In the genomic region with DNA sequence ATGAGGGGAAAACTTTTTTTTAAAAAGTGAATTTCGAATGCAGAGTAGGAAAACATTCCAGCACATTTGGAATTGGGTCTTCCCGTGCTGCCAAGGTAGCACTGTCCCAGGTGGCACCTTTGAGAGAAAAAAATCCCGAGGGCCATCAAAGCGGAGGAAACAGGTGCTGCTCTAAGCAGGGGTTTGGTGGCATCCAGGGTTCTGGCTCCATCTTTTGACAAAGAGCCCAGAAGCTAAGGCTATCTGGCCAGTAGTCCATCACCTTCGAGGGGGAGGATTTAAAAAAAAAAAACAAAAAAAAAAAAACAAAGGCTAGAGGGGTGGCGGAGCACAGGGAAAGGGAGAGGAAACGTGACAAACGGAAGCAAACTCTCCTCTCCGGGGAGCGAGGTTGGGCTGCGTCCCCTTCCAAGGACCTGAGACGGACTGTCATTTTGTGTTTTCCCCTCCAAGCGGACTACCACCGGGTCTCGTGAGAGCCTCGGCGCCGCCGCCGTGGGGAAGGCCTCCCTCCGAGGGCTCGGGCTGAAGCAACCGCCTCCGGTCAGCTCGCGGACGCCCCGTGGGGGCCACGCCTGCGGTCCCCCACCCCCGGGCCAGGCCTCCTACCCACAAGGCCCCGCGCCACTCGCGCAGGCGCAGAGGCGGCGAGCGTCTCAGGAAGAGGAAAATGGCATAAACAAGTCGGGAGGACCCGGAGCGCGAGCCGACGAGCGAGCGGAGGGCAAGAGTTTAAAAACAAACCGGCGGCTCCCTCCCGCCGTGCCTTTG, we compare ENCODE assay signal across 8 mouse cellular contexts. TPM values are rescaled to one million over a fixed set of nuclear protein-coding genes. Genes with fewer than 3 reads are reported as not detected.
DNase-seq lines count a peak whose midpoint lies in the region; ATAC-seq and TF ChIP-seq lines count a peak whose summit lies in the region.

TSS of gene Pan3 (plus strand) at position 627 of the 771 bp plus-strand sequence.

- H3K4me1 ChIP-seq in hindbrain, embryonic 10.5 days (replicated peaks), result peaks cover 30% of the 10 kb centered on the region
- H3K4me1 ChIP-seq in lung, postnatal 0 days (ENCODE audit: insufficient read depth, low read depth, low read length), result peaks cover 6% of the 10 kb centered on the region; the same call in 1 of the 2 replicates

- peaks cover 9% of the 10 kb centered on the region for H3K36me3 ChIP-seq in hindbrain, embryonic 10.5 days
- H3K36me3 ChIP-seq in lung, postnatal 0 days (ENCODE audit: insufficient read depth, low read length), result peaks cover 7% of the 10 kb centered on the region; the same call in 1 of the 2 replicates

- under 1% methylated on average over 51 of the region's 51 CpGs for WGBS in hindbrain, embryonic 10.5 days
- 4% methylated on average over 46 of the region's 51 CpGs for WGBS in lung, postnatal 0 days

- H3K27me3 ChIP-seq in hindbrain, embryonic 10.5 days (ENCODE audit: insufficient read depth, poor library complexity, severe bottlenecking), result no peaks in the 10 kb centered on the region
- no peaks in the 10 kb centered on the region for H3K27me3 ChIP-seq in lung, postnatal 0 days (replicated peaks; ENCODE audit: insufficient read depth, low read length)

- TF ChIP-seq EP300 in lung, postnatal 0 days (IDR thresholded peaks at IDR 0.05), result no peak

- ATAC-seq in frontal cortex, adult (ENCODE audit: low TSS enrichment), result peak; percentile 92
- ATAC-seq in lung, postnatal 0 days, result peak; percentile 92

- peak within 1 kb of the TSS; percentile 98 for H3K4me3 ChIP-seq in hindbrain, embryonic 10.5 days
- peak within 1 kb of the TSS; percentile 99 for H3K4me3 ChIP-seq in lung, postnatal 0 days (ENCODE audit: low read depth, low read length)

- TF ChIP-seq CTCF in lung, postnatal 0 days (IDR thresholded peaks at IDR 0.05), result no peak

- peak within 1 kb of the TSS; percentile 73 for H3K4me2 ChIP-seq in lung, postnatal 0 days (replicated peaks; ENCODE audit: low read depth, low read length)

- peak within 1 kb of the TSS; percentile 94 for H3K9ac ChIP-seq in lung, postnatal 0 days (replicated peaks; ENCODE audit: low read depth)

- peak within 1 kb of the TSS; percentile 98 for H3K27ac ChIP-seq in hindbrain, embryonic 10.5 days
- peak within 1 kb of the TSS; percentile 100 for H3K27ac ChIP-seq in lung, postnatal 0 days (ENCODE audit: low read length)

- DNase-seq in MEL-GATA-1-ER (ENCODE audit: extremely low read depth, low read depth), result peak; percentile 87
- DNase-seq in cerebellum, adult 8-10 months, result peak; percentile 96
- DNase-seq in hindbrain, embryonic 10.5 days (ENCODE audit: low spot score), result peak; percentile 94
- DNase-seq in layer of hippocampus, adult 9-11 months, result peak; percentile 95
- DNase-seq in lung, postnatal 0 days (ENCODE audit: low spot score), result peak; percentile 96
- peak; percentile 93 for DNase-seq in ovary, postnatal 14 days (ENCODE audit: low spot score)
- peak; percentile 95 for DNase-seq in thymus, postnatal 14 days

- no peaks in the 10 kb centered on the region for H3K9me3 ChIP-seq in hindbrain, embryonic 10.5 days
- H3K9me3 ChIP-seq in lung, postnatal 0 days (ENCODE audit: low read length), result no peaks in the 10 kb centered on the region

RNA-seq across cellular contexts. Expression of gene Pan3, which starts in this region (rescaled TPM):
- 47.7 and 50.3 TPM in 2 replicates for polyA plus RNA-seq in hindbrain, embryonic 10.5 days (2016; fragmentation: Nextera tagmentation; extraction: Ambion mirVana)
- polyA plus RNA-seq in lung, postnatal 0 days (2015; fragmentation: Nextera tagmentation; extraction: Ambion mirVana), result 77.8 and 79.6 TPM in 2 replicates

Comparison
In these comparisons a context has a peak if more than half of its experiments do, and no peak if none do; other contexts are left out.
1. Peak in every context shown above with its lines: DNase-seq, ATAC-seq, H3K4me3 ChIP-seq and H3K27ac ChIP-seq.